Mouse (Mus musculus) c-Kit-positive CD71-positive TER-119-negative erythroid progenitor cells, embryonic 14.5 days (primary cell): ENCODE results near the gene Rims4.

Experiments
- DNase-seq: peaks from one replicate; pipeline ENCODE4 v3.0.0-alpha.2; 2013; ENCODE audit warnings: low read depth

The Rims4 gene

DNA sequence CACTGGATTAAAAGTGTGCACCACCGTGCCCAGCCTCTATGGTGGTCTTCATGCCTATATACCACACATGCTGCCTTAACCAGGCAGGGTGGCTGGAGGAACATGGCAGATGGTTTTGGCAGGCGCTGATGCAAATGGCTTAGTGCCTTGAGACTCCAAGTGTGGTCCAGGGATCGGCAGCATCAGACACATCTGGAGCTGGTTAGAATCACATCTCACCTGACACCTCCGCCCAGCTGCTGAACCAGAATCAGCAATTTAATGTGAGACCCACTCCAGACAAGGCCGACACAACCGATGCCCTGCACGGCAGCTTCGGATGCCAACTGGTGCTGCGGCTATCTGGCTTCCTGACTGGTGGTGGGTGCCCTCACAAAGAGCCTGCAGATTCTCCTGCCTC, 52.4 kb downstream of the Rims4 start:
- no peak for DNase-seq

DNA sequence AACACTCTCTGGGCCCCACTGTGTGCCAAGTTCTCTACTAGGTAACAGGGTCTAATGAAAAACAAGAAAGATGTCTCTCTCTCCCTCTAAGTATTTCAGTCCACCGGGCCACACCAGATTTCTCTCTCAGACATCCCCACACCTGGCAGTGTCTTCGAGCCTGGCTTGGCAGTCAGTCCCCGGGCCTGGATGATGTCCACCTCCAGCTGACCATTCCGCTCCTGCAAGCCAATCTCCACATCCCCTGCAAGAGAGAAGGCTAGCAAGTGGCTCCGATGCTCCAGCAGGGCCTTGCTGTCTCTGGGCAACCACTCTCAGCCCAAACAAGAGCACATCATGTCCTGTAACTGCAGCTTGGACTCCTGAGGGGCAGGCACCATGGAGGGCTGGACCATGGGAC, 53.2 kb downstream of the Rims4 start:
- DNase-seq, result no peak

DNA sequence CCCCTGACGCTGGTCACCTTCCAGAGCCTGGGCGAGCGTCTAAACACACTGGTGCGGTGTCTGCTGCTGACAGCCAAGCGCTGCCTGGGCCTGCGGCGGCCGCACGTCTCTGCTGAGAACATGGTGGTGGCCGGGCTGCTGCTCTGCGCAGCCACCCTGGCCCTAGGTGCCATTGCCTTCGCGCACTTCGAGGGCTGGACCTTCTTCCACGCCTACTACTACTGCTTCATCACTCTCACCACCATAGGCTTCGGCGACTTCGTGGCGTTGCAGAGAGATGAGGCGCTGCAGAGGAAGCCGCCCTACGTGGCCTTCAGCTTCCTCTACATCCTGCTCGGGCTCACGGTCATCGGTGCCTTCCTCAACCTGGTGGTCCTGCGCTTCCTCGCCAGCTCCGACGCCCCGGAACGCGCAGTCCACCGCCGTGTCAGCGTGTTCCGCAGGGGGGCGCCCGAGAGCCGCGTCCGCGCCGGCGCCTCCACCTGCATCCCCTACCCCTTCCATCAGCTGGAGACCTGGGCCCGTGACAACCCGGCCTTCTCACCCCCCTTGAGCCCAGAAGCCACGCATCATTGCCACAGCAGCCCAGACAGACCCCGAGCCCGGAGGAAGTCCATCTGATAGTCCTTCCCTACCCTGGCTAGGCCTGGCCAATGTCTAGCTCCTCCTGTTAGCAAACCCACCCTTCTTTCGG, 60.1 kb downstream of the Rims4 start:
- no peak for DNase-seq

DNA sequence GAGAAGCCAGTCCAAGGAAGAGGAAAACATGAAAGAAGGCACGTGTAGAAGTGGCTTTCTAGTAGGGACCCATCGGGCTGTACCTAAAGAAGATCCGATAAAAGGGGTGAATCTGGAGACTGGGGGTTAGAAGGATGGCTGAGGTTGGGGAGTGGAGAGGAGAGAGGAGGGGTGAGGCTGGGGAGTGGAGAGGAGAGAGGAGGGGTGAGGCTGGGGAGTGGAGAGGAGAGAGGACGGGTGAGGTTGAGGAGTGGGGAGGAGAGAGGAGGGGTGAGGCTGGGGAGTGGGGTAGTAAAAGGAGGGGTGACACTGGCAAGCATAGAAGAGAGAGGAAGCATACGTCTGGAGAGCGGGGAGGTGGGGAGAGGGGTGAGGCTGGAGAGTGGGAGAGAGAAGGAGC, 61.2 kb downstream of the Rims4 start:
- no peak for DNase-seq

DNA sequence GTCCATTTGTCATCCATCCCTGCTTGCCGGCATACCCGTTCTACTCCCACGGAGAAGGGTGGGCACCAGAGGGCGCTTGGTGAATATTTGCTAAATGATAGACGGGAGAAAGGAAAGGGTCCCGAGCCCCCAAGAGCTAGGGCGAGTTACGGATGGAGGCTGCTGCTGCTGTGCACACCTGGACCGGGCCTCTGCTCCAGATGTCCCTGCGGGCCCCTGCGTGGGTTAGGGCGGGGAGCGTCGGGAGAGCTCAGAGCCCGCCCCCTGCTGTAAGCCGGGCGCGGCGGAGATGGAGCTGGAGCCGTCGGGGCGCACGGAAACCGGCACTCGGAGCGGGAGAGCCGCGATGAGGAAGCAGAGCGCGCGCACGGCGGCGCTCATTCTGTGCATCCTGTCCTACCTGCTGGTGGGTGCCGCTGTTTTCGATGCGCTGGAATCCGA, 65.0 kb downstream of the Rims4 start, which contains the start of gene Kcnk15:
Kcnk15 (plus strand) TSS at position 191 of the 441 bp plus-strand sequence.
- no peak for DNase-seq

DNA sequence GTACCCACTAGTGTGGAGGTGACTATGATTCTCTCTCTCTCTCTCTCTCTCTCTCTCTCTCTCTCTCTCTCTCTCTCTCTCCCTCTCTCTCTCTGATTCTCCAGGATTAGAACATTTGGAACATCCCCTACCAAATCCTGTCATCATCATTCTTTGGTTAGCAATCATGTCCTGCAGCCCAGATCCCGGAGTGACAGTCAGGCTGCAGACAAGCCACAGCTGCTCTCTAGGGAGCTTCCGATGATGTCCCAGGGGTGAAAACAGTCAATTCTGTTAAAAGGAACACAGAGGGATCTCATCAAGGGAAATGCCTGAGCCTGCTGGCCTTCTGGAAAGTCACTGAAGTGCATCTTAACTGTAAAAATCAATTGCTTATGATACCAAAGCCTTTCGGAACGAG, 76.4 kb downstream of the Rims4 start:
- DNase-seq, result no peak

DNA sequence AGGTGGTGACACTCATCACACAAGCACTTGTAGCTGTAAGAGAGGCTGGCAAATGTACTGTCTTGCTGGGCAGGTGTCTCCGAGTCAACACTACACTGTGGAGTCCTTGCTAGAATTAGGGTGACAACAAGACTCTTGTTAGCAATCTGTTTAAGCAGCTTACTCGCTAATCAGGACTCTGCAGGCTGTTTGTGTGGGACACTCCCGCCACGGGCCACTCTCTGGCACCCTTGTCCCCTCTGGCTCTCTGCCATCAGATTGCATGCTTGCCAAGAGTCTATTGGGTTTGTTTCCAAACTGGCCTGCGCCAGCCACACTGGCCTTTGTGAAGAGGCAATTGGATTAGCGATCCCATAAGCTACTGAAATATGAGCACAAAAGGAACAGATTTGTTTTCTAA, 79.0 kb downstream of the Rims4 start:
- DNase-seq, result no peak

DNA sequence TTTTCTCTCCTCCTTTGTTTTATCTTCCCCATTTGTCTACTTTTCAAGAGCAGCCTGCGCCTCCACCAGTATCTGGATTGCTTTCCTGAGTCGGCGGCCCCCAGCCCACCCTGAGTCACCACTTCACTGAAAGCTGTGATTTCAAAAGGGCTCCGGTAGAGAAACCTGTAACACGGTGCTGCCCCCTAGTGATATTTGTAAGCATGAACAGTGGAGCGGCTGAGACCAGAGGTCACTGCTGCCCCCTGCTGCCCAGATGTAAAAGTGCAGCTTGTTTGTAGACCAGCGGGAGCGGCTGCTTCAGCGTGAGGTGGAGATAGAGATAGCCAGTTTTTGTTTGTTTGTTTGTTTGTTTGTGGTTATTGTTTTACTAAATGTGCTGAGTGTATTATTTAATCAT, 80.4 kb downstream of the Rims4 start:
- DNase-seq, result peak; percentile 48

DNA sequence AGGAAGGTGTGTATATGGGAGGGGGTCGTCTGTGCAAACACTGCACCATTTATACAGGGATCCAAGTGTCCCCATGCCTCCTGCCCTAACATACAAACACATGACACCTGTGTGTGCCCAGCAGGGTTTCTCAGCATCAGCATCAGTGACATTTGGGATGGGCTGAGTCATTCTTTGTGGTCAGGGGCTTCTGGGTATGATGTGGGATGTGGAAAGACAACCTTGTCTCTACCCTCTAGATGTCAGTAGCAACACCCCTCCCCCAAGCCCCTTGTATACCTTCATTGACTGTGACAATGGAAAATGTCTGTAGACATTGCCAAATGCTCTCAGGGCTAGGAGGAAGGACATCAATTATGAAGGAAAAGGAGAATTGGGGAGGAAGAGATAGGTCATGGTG, 87.3 kb downstream of the Rims4 start:
- DNase-seq, result no peak

DNA sequence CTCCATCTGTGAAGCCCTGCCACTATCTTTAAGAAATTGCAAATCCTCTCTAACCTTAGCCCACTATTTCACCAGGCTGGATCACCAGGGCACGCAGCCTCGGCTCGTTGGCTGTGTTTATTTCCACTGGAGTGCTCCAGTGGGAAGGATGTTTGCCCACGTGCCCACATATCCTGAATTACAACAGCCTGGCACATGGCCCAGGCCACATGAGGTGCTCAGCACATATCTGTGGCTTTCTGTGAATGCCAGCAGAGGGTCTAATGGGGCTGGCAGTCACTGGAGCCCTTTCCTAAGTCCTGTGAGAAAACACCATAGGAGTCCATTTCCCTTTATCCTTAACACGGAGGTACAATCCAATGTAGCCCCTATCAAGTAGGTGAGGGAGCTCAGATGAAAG, 92.0 kb downstream of the Rims4 start:
- no peak for DNase-seq

DNA sequence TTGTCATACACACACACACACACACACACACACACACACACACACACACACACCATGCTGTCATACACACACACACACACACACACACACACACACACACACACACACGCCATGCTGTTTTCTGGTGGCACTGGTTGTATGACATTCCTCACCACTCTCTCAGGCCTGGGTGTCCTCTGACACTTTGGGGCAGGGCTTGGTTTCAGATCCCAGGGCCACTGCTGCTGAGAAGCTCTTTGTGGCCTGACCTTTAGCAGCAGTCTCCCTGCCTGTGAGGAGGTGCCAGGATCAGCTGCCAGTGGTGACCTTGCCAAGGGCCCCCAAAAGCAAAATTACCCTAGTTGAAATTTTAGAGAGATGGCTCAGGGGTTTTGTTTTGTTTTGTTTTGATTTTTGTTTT, 92.6 kb downstream of the Rims4 start:
- no peak for DNase-seq

DNA sequence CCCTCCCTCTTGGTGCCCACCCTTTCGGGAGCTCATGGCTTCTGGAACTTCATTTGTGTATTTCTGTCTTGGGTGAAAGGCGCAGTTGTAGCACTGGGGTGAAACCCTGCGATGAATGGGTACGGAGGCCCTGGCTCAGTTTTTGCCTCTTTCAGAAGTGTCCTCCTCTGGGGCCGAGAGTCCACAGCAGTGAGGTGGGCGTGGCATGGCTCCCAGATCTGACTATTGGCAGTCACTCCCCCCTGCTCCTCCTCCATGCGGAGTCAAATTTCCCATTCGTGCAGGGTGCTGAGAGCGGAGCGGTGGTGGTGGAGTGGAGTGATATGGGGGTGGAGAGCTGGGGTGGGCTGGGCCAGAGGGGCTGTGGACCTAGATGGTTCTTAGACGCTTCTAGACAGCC, 94.7 kb downstream of the Rims4 start:
- DNase-seq, result no peak

DNA sequence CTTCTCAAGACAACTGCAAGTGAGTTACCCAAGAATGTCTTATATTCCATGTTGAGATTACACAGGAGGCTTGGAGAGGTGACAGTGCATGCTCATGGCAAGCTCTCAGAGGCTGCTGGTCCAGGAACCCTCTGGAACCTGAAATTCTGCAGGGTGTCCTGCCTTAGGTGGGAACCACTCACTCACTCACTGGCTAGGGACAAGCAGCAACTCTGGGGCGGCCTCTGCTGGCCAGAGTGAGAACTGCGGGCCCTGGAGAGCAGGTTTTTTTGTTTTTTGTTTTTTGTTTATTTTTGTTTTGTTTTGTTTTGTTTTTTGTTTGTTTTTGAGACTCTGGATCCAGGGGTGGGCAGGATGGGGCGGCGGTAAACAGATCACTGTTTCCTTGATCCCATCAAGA, 95.2 kb downstream of the Rims4 start:
- DNase-seq, result peak; percentile 9

DNA sequence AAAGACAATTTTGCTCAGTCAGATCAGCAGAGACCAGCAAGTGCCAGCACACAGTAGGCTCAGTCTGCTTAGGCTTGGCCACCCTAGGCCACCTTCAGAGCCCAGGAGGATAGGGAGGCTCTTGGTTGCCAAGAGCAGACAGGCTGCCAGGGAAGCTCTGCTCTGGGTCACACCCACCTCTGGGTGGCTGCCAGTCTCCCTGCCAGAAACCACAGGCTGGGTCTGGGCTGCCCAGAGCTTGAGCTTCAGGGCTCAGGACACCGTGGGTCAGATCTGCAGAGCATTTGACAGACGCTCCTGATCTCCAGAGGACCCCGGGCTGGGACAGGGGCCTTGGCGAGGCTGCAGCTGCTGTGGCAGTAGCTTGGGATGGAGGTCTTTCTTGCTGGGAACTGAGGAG, 97.9 kb downstream of the Rims4 start, which contains the start of gene Ccn5:
Ccn5 (plus strand) TSS at position 255 of the 400 bp plus-strand sequence.
- DNase-seq, result no peak

DNA sequence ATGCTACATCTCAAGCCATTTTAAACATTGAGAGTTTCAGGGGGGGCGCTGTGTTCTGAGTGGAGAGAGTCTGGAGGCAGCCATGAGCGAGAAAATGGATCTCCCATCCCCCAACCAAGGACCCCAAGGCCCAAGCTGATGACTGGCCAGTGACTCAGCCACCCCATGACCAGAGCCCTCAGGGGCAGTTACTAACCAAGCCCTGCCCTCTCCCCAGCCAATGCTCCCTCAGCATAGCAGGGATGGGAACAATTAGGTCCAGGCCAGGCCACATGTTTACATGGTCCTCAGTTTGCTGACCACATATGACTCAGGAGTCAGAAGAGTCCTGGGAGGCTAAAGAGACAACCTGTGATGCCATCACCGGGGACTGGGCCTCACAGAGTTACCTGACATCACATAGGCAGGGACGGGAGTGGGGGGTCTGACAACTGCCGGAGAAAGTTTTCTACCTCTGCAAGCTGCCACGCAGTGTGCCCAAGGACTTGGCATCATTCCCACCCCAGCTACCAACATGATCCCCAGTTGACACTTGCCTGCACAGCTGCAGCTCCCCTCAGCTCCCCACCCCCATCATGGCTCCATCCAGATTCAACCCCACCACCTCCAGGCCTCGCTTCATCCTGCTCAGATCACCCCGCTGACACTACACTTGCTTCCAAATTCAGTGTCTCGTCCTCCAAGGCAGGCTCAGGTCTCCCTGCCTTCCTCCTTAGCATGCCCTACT, 103.6 kb downstream of the Rims4 start:
- DNase-seq, result no peak

DNA sequence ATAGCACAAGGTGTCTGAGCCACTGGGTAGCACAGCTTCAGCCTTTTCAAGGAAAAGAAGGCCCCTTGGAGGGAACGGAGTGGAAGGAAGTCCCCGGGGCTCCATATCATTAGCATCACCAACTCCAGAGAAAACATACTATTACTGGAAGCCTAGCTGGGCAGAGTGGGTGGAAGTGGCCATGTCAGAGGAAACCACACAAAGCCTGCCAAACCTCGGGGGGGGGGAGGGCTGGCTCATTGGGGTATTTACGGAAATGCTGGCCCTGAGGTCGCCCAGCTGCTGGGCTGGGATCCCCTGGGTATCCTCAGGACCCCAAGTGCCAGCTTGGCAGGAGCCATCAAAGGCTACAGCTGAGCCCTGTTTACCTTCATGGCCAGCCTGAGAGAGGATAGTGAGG, 105.4 kb downstream of the Rims4 start:
- DNase-seq, result no peak
